Mouse (Mus musculus) neural tube, embryonic 11.5 days (tissue): ENCODE data around the gene Gm45785. TPM values are rescaled to one million over a fixed set of nuclear protein-coding genes. Genes with fewer than 3 reads are reported as not detected.
"Not testable (repeated sequence)": the region's sequence is repeated elsewhere in the genome, so short reads cannot be mapped to it uniquely, and the experiment has no call there.

ENCODE experiments used
- ATAC-seq: fragments of 200-750 bp; cut with Nextera tagmentation; 2 replicates; pipeline ENCODE4 v1.8.0; 2017; ENCODE audit warnings: moderate number of reproducible peaks, mild to moderate bottlenecking, moderate TSS enrichment, moderate library complexity; ENCODE audit not compliant: insufficient read depth, low FRiP score, low TSS enrichment
- DNase-seq: peaks from one replicate; pipeline ENCODE4 v3.0.0-alpha.2; 2015; ENCODE audit warnings: low spot score
- H3K27ac ChIP-seq: fragments of 300-500 bp; sonication (generic); 2 replicates; pipeline ENCODE4 v1.5.1; 2014; ENCODE audit warnings: low read depth, mild to moderate bottlenecking, low read length
- H3K27me3 ChIP-seq: fragments of 300-500 bp; sonication (generic); 2 replicates; pipeline ENCODE4 v1.6.1; 2014; ENCODE audit warnings: mild to moderate bottlenecking, low read length, mixed read lengths; ENCODE audit not compliant: control insufficient read depth, insufficient read depth
- H3K36me3 ChIP-seq: fragments of 300-500 bp; sonication (generic); 2 replicates; pipeline ENCODE4 v1.6.1; 2014; ENCODE audit warnings: mild to moderate bottlenecking, low read length, moderate library complexity, mixed read lengths; ENCODE audit not compliant: control insufficient read depth, insufficient read depth
- H3K4me1 ChIP-seq: fragments of 300-500 bp; sonication (generic); 2 replicates; pipeline ENCODE4 v1.6.1; 2014; ENCODE audit warnings: low read length, mixed read lengths; ENCODE audit not compliant: control insufficient read depth, insufficient read depth
- H3K4me2 ChIP-seq: fragments of 300-500 bp; sonication (generic); 2 replicates; pipeline ENCODE4 v1.6.1; 2014; ENCODE audit warnings: low read depth, mild to moderate bottlenecking, moderate library complexity
- H3K4me3 ChIP-seq: fragments of 300-500 bp; sonication (generic); 2 replicates; pipeline ENCODE4 v1.5.1; 2014; ENCODE audit warnings: low read depth, low read length
- H3K9ac ChIP-seq: fragments of 300-500 bp; sonication (generic); 2 replicates; pipeline ENCODE4 v1.6.1; 2014; ENCODE audit warnings: mild to moderate bottlenecking, low read length
- H3K9me3 ChIP-seq: fragments of 300-500 bp; sonication (generic); 2 replicates; pipeline ENCODE4 v1.6.1; 2016; ENCODE audit warnings: low read length; ENCODE audit not compliant: control insufficient read depth
- WGBS: fragments of 180-500 bp; shearing (Covaris S2); extraction: QIAGEN DNeasy Blood & Tissue Kit; methylation state at CpG from one replicate; pipeline ENCODE4 v1.1.7; 2014; 5-methylcytosine and 5-hydroxymethylcytosine counted together
- polyA plus RNA-seq: library from polyadenylated mRNA; unstranded; fragments of >200 nt; fragmentation: Nextera tagmentation; extraction: Ambion mirVana; gene quantifications from 2 replicates; pipeline ENCODE4 v1.2.1, GENCODE M21; 2014

The Gm45785 gene
- polyA plus RNA-seq, 1 experiment from 2014 or later: not detected

GRCm38 (mm10) chr7:140894031-140894430 is 37.9 kb upstream of the Gm45785 start:
- WGBS: 92% methylated on average over 7 of the region's 7 CpGs
- Histone ChIP-seq H3K9me3 (no peaks in the 10 kb centered on the region), H3K27ac (no peak overlapping the region), H3K4me2 (no peak overlapping the region), H3K36me3 (peaks cover 17% of the 10 kb centered on the region), H3K27me3 (no peaks in the 10 kb centered on the region), H3K4me1 (no peaks in the 10 kb centered on the region), H3K9ac (no peak overlapping the region), H3K4me3 (no peak overlapping the region)
- ATAC-seq: no peak
- no peak for DNase-seq

- H3K4me3 ChIP-seq, H3K9me3 ChIP-seq, H3K27ac ChIP-seq, ATAC-seq, H3K9ac ChIP-seq, H3K4me1 ChIP-seq, DNase-seq, H3K27me3 ChIP-seq, H3K4me2 ChIP-seq: not testable (repeated sequence)
- 95% methylated on average over 16 of the region's 16 CpGs for WGBS
- peaks cover 17% of the 10 kb centered on the region for H3K36me3 ChIP-seq
These were observed 34.5 kb upstream of the Gm45785 start for GRCm38 (mm10) chr7:140890636-140891035.

GRCm38 (mm10) chr7:140882469-140882803 is 26.3 kb upstream of the Gm45785 start:
- Histone ChIP-seq H3K36me3 (peaks cover 3% of the 10 kb centered on the region), H3K9ac (peak overlapping the region; percentile 58), H3K4me2 (peak overlapping the region; percentile 71), H3K4me1 (0 out of 2 replicates have a peak, but pooled peaks cover 5% of the 10 kb centered on the region), H3K4me3 (peak overlapping the region; percentile 66), H3K27ac (peak overlapping the region; percentile 70; the same call in 1 of the 2 replicates), H3K27me3 (no peaks in the 10 kb centered on the region), H3K9me3 (no peaks in the 10 kb centered on the region)
- DNase-seq: no peak
- WGBS: under 1% methylated on average over 12 of the region's 12 CpGs
- peak; percentile 59 for ATAC-seq

- WGBS: under 1% methylated on average over 59 of the region's 59 CpGs
- Histone ChIP-seq H3K27ac (peak within 1 kb of the TSS; percentile 70), H3K36me3 (no peaks in the 10 kb centered on the region; the same call in 1 of the 2 replicates), H3K27me3 (no peaks in the 10 kb centered on the region), H3K4me2 (peak within 1 kb of the TSS; percentile 71), H3K4me1 (0 out of 2 replicates have a peak, but pooled peaks cover 5% of the 10 kb centered on the region), H3K9ac (peak within 1 kb of the TSS; percentile 58), H3K9me3 (no peaks in the 10 kb centered on the region), H3K4me3 (peak within 1 kb of the TSS; percentile 66)
- peak; percentile 94 for ATAC-seq
- peak; percentile 95 for DNase-seq
These were observed 25.8 kb upstream of the Gm45785 start, which contains the start of the genes Psmd13 and Sirt3 for GRCm38 (mm10) chr7:140881696-140882468. Gene Psmd13 (plus strand): TSS chr7:140881968. Gene Sirt3 (minus strand): TSS chr7:140882309.

GRCm38 (mm10) chr7:140880865-140881515 is 24.9 kb upstream of the Gm45785 start:
- 35% methylated on average over 8 of the region's 8 CpGs for WGBS
- H3K4me1 ChIP-seq: 0 out of 2 replicates have a peak, but pooled peaks cover 5% of the 10 kb centered on the region
- ATAC-seq (no peak), DNase-seq (no peak)
- H3K4me2 ChIP-seq: peak overlapping the region; percentile 71
- H3K36me3 ChIP-seq: no peaks in the 10 kb centered on the region
- H3K9ac ChIP-seq: peak overlapping the region; percentile 58
- peak overlapping the region; percentile 66 for H3K4me3 ChIP-seq
- no peaks in the 10 kb centered on the region for H3K27me3 ChIP-seq
- peak overlapping the region; percentile 70; the same call in 1 of the 2 replicates for H3K27ac ChIP-seq
- no peaks in the 10 kb centered on the region for H3K9me3 ChIP-seq

- Histone ChIP-seq H3K27me3 (no peaks in the 10 kb centered on the region), H3K4me1 (0 out of 2 replicates have a peak, but pooled peaks cover 5% of the 10 kb centered on the region), H3K36me3 (no peaks in the 10 kb centered on the region), H3K4me2 (no peak overlapping the region), H3K9ac (no peak overlapping the region), H3K27ac (no peak overlapping the region), H3K9me3 (no peaks in the 10 kb centered on the region), H3K4me3 (no peak overlapping the region)
- 88% methylated on average over 3 of the region's 3 CpGs for WGBS
- DNase-seq: no peak
- ATAC-seq: no peak
These were observed 24.3 kb upstream of the Gm45785 start for GRCm38 (mm10) chr7:140880419-140880818.

GRCm38 (mm10) chr7:140879355-140879754 is 23.2 kb upstream of the Gm45785 start:
- 95% methylated on average over 7 of the region's 7 CpGs for WGBS
- no peak overlapping the region for H3K27ac ChIP-seq

GRCm38 (mm10) chr7:140877364-140877763 is 21.2 kb upstream of the Gm45785 start:
- no peak overlapping the region for H3K4me3 ChIP-seq
- no peaks in the 10 kb centered on the region for H3K9me3 ChIP-seq
- WGBS: 88% methylated on average over 6 of the region's 6 CpGs
- no peak overlapping the region for H3K4me2 ChIP-seq
- no peak overlapping the region for H3K27ac ChIP-seq
- 0 out of 2 replicates have a peak, but pooled peaks cover 2% of the 10 kb centered on the region for H3K4me1 ChIP-seq
- no peak overlapping the region for H3K9ac ChIP-seq
- ATAC-seq: no peak
- H3K36me3 ChIP-seq: no peaks in the 10 kb centered on the region
- H3K27me3 ChIP-seq: no peaks in the 10 kb centered on the region
- no peak for DNase-seq

More at GRCm38 (mm10) chr7:140879355-140879754, 23.2 kb upstream of the Gm45785 start:
- ATAC-seq: no peak
- Histone ChIP-seq H3K4me3 (no peak overlapping the region), H3K36me3 (no peaks in the 10 kb centered on the region), H3K27me3 (no peaks in the 10 kb centered on the region), H3K4me2 (no peak overlapping the region), H3K4me1 (0 out of 2 replicates have a peak, but pooled peaks cover 5% of the 10 kb centered on the region), H3K9ac (no peak overlapping the region), H3K9me3 (no peaks in the 10 kb centered on the region)
- DNase-seq: no peak
